Mouse (Mus musculus): Measurements from ENCODE around the gene Cpox.

DNA sequence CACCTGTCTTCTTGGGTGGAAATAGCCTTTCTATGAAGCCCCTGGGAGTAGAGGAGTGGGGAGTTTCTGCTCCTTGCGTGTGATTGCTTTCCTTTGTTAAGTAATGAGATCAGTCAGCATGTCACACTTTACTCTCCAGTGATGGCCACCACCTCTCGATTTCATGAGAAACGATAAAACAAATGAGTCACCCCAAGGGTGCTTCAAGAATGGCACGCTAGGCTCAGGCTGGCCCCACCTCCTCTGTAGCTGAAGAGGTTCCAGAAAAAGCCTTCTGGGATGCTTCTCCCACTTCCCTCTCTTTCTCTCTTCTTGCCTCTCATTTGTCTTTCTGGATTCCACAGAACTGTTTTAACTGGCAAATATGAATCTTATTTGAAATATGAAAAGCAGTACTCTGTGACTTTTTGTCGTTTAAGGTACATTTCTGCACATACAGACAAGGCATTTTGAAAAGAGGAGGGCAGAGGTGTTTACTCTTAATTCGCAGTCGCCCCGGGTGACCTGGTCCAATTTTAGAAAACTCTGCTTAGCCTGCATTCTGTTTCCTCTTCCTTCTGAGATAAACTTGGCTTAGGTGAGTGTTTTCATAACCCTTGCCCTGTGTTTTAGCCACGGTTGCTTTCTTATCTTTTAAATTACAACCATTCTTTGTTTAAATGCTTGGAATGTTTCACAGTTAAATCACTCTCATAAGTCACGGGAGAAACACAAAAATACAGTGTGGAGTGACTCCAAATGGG lies 33.5 kb downstream of the Cpox start:
- TF ChIP-seq CTCF (IDR thresholded peaks at IDR 0.05) = no peak
- TF ChIP-seq POLR2A (IDR thresholded peaks at IDR 0.05; ENCODE audit: insufficient read depth, low read depth, low read length) = no peak
- no peak for TF ChIP-seq EP300 (IDR thresholded peaks at IDR 0.05; ENCODE audit: insufficient read depth, low read depth, low read length)
